16 mouse cellular contexts compared by ENCODE assay signal in genomic region chr8:114880475-114881135, GRCm38 (mm10).
A peak's percentile ranks its signal among the peaks of the same experiment; 100 is the strongest.
DNase-seq lines count a peak whose midpoint lies in the region; ATAC-seq and TF ChIP-seq lines count a peak whose summit lies in the region.
"Had no signal": no experiment of that assay in that cellular context is flagged by ENCODE, and none has a peak within 500 bp of the region (broad histone marks: within the 10 kb centered on the region; RNA-seq: fewer than 3 reads in every experiment).

No protein-coding gene starts in this region.

- peak; percentile 81 for DNase-seq in A20 (ENCODE audit: low read depth, low spot score)
- DNase-seq in liver, embryonic 13.5 days: no peak
- no peak for DNase-seq in yolk sac, embryonic 10.5 days (ENCODE audit: low spot score)
- no peak for DNase-seq in frontal cortex, postnatal 36 days (ENCODE audit: low spot score in 2 of 2)
- DNase-seq: adrenal gland, postnatal 25 days; gastrocnemius, postnatal 36 days; kidney, adult 9 months; layer of hippocampus, adult 9-11 months; lung, postnatal 10 days; right cerebral cortex, postnatal 14 days had no signal

- no peaks in the 10 kb centered on the region for H3K27me3 ChIP-seq in liver, embryonic 13.5 days
- H3K27me3 ChIP-seq in small intestine, adult 2 months (ENCODE audit: control insufficient read depth, insufficient read depth, low read length): no peaks in the 10 kb centered on the region
- peaks cover 15% of the 10 kb centered on the region for H3K27me3 ChIP-seq in forebrain, embryonic 16.5 days (replicated peaks; ENCODE audit: control insufficient read depth, insufficient read depth, low read length)
- H3K27me3 ChIP-seq: hindbrain, embryonic 15.5 days had no signal

- peak; percentile 48 for ATAC-seq in CD4-positive, CD25-positive, alpha-beta regulatory T cell, adult 4 months
- ATAC-seq in liver, embryonic 13.5 days (ENCODE audit: low read depth): no peak
- no peak for ATAC-seq in forebrain, embryonic 16.5 days
- ATAC-seq: forebrain, embryonic 14.5 days had no signal

- TF ChIP-seq CTCF in small intestine, adult 2 months (IDR thresholded peaks at IDR 0.05; ENCODE audit: extremely low read depth, insufficient read length, insufficient replicate concordance, low read depth, low read length): no peak

- peak overlapping the region; percentile 63; the same call in 1 of the 2 replicates for H3K4me2 ChIP-seq in liver, embryonic 13.5 days
- H3K4me2 ChIP-seq in forebrain, embryonic 16.5 days (ENCODE audit: low read length): no peak overlapping the region
- H3K4me2 ChIP-seq: hindbrain, embryonic 15.5 days had no signal

- H3K4me3 ChIP-seq in liver, embryonic 13.5 days (replicated peaks): no peak overlapping the region
- H3K4me3 ChIP-seq in small intestine, adult 2 months (ENCODE audit: low read depth, low read length): no peak overlapping the region
- H3K4me3 ChIP-seq in forebrain, embryonic 16.5 days (replicated peaks; ENCODE audit: low read length): no peak overlapping the region
- H3K4me3 ChIP-seq: hindbrain, embryonic 15.5 days; limb, embryonic 10.5 days had no signal

- peak overlapping the region; percentile 95 for H3K27ac ChIP-seq in liver, embryonic 13.5 days
- 0 out of 2 replicates have a peak overlapping the region, but pooled peaks have one; percentile 11 for H3K27ac ChIP-seq in small intestine, adult 2 months (ENCODE audit: insufficient read depth, low read depth, low read length)
- H3K27ac ChIP-seq in forebrain, embryonic 16.5 days (ENCODE audit: low read length): no peak overlapping the region
- H3K27ac ChIP-seq: hindbrain, embryonic 15.5 days had no signal

- peaks cover 83% of the 10 kb centered on the region for H3K4me1 ChIP-seq in liver, embryonic 13.5 days (replicated peaks)
- peaks cover 21% of the 10 kb centered on the region for H3K4me1 ChIP-seq in small intestine, adult 2 months (ENCODE audit: control insufficient read depth, insufficient read depth, insufficient read length, low read length)
- peaks cover 20% of the 10 kb centered on the region for H3K4me1 ChIP-seq in forebrain, embryonic 16.5 days (replicated peaks; ENCODE audit: control insufficient read depth, insufficient read depth, low read length)

- no peaks in the 10 kb centered on the region for H3K36me3 ChIP-seq in liver, embryonic 13.5 days
- H3K36me3 ChIP-seq in small intestine, adult 2 months (ENCODE audit: control insufficient read depth, insufficient read depth, low read length): no peaks in the 10 kb centered on the region
- H3K36me3 ChIP-seq in forebrain, embryonic 16.5 days (ENCODE audit: control insufficient read depth, insufficient read depth): no peaks in the 10 kb centered on the region
- H3K36me3 ChIP-seq: hindbrain, embryonic 15.5 days; limb, embryonic 10.5 days had no signal

- no peaks in the 10 kb centered on the region for H3K9me3 ChIP-seq in liver, embryonic 13.5 days (replicated peaks)
- no peaks in the 10 kb centered on the region for H3K9me3 ChIP-seq in forebrain, embryonic 16.5 days (ENCODE audit: control insufficient read depth, low read length)
- H3K9me3 ChIP-seq: hindbrain, embryonic 15.5 days; limb, embryonic 10.5 days had no signal

- 25% methylated on average over 8 of the region's 8 CpGs for WGBS in liver, embryonic 13.5 days (ENCODE audit: insufficient replicate concordance)
- 52% methylated on average over 8 of the region's 8 CpGs for WGBS in small intestine, adult 2 months
- WGBS in forebrain, embryonic 16.5 days: 85% methylated on average over 8 of the region's 8 CpGs

- TF ChIP-seq POLR2A in small intestine, adult 2 months (IDR thresholded peaks at IDR 0.05; ENCODE audit: low read depth, low read length): no peak

- H3K9ac ChIP-seq in liver, embryonic 13.5 days: peak overlapping the region; percentile 64; the same call in 1 of the 2 replicates
- no peak overlapping the region for H3K9ac ChIP-seq in forebrain, embryonic 16.5 days (replicated peaks; ENCODE audit: low read depth, low read length)
- H3K9ac ChIP-seq: hindbrain, embryonic 15.5 days had no signal
